ENCODE assay signal across 29 mouse cellular contexts in the genomic region with DNA sequence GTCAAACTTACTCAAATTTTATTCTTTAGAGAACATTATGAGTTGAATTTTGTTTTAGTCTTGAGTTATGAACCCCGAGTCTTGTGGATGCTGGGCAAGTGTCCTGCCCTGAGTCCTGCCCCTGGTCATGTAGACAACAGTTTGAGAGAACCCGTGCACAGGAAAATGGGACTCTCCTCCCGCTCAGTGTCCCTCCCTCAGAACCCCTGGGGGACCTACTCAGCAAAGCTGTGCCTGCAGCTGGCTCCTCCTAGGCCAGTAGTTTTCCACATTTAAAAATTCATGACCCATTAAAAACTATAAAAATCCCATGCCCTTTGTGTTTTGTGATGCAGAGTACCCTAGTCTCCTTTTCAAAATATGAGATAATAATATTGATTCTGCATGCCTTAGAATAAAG. TPM values are rescaled to one million over a fixed set of nuclear protein-coding genes. Genes with fewer than 3 reads are reported as not detected.
DNase-seq lines count a peak whose midpoint lies in the region; ATAC-seq and TF ChIP-seq lines count a peak whose summit lies in the region.
"Had no signal": no experiment of that assay in that cellular context is flagged by ENCODE, and none has a peak within 500 bp of the region (broad histone marks: within the 10 kb centered on the region; RNA-seq: fewer than 3 reads in every experiment).

No protein-coding gene starts in this region.

- no peaks in the 10 kb centered on the region for H3K9me3 ChIP-seq in forebrain, embryonic 10.5 days
- H3K9me3 ChIP-seq in forebrain, postnatal 0 days (ENCODE audit: low read length), result no peaks in the 10 kb centered on the region
- no peaks in the 10 kb centered on the region for H3K9me3 ChIP-seq in midbrain, embryonic 12.5 days
- H3K9me3 ChIP-seq in midbrain, embryonic 11.5 days (ENCODE audit: control insufficient read depth, low read length), result no peaks in the 10 kb centered on the region
- no peaks in the 10 kb centered on the region for H3K9me3 ChIP-seq in hindbrain, postnatal 0 days (ENCODE audit: low read length)
- H3K9me3 ChIP-seq: heart, embryonic 12.5 days; stomach, embryonic 15.5 days had no signal

- no peak for ATAC-seq in forebrain, postnatal 0 days
- ATAC-seq in midbrain, embryonic 12.5 days (ENCODE audit: low FRiP score, low read depth), result no peak
- no peak for ATAC-seq in midbrain, embryonic 11.5 days (ENCODE audit: low FRiP score)
- ATAC-seq in hindbrain, postnatal 0 days, result no peak
- ATAC-seq: activated CD4-positive, CD25-positive, alpha-beta regulatory T cell, adult 4 months; intestine, postnatal 0 days had no signal

- H3K36me3 ChIP-seq in forebrain, embryonic 10.5 days (replicated peaks), result peaks cover 75% of the 10 kb centered on the region
- peaks cover 17% of the 10 kb centered on the region; the same call in 1 of the 2 replicates for H3K36me3 ChIP-seq in forebrain, postnatal 0 days (ENCODE audit: insufficient read depth)
- peaks cover 73% of the 10 kb centered on the region for H3K36me3 ChIP-seq in midbrain, embryonic 12.5 days
- H3K36me3 ChIP-seq in midbrain, embryonic 11.5 days (ENCODE audit: control insufficient read depth, insufficient read depth, low read length), result peaks cover 16% of the 10 kb centered on the region
- peaks cover 8% of the 10 kb centered on the region; the same call in 1 of the 2 replicates for H3K36me3 ChIP-seq in hindbrain, postnatal 0 days (ENCODE audit: insufficient read depth, low read length)

- no peak overlapping the region for H3K9ac ChIP-seq in forebrain, postnatal 0 days
- no peak overlapping the region for H3K9ac ChIP-seq in midbrain, embryonic 12.5 days (replicated peaks)
- no peak overlapping the region; the same call in 1 of the 2 replicates for H3K9ac ChIP-seq in midbrain, embryonic 11.5 days (ENCODE audit: low read length)
- H3K9ac ChIP-seq in hindbrain, postnatal 0 days (replicated peaks; ENCODE audit: low read length), result no peak overlapping the region
- H3K9ac ChIP-seq: heart, embryonic 12.5 days; lung, embryonic 14.5 days; stomach, embryonic 15.5 days had no signal

- peak overlapping the region; percentile 81 for H3K27ac ChIP-seq in forebrain, embryonic 10.5 days
- no peak overlapping the region for H3K27ac ChIP-seq in forebrain, postnatal 0 days (ENCODE audit: low read depth, low read length)
- H3K27ac ChIP-seq in midbrain, embryonic 12.5 days (replicated peaks), result peak overlapping the region; percentile 77
- no peak overlapping the region for H3K27ac ChIP-seq in midbrain, embryonic 11.5 days (ENCODE audit: low read depth, low read length)
- H3K27ac ChIP-seq in hindbrain, postnatal 0 days, result peak overlapping the region; percentile 55; the same call in 1 of the 2 replicates
- H3K27ac ChIP-seq: kidney, postnatal 0 days; stomach, embryonic 15.5 days had no signal

- no peak overlapping the region for H3K4me3 ChIP-seq in forebrain, embryonic 10.5 days
- H3K4me3 ChIP-seq in forebrain, postnatal 0 days (ENCODE audit: low read depth, low read length), result no peak overlapping the region
- no peak overlapping the region for H3K4me3 ChIP-seq in midbrain, embryonic 12.5 days
- H3K4me3 ChIP-seq in midbrain, embryonic 11.5 days (ENCODE audit: low read depth, low read length), result no peak overlapping the region
- H3K4me3 ChIP-seq in hindbrain, postnatal 0 days (ENCODE audit: low read length), result no peak overlapping the region
- H3K4me3 ChIP-seq: heart, embryonic 12.5 days; stomach, embryonic 15.5 days had no signal

- no peak for TF ChIP-seq CTCF in forebrain, postnatal 0 days (IDR thresholded peaks at IDR 0.05; ENCODE audit: low read depth)
- no peak for TF ChIP-seq CTCF in hindbrain, postnatal 0 days (IDR thresholded peaks at IDR 0.05; ENCODE audit: low read depth)

- H3K27me3 ChIP-seq in forebrain, embryonic 10.5 days (ENCODE audit: poor library complexity, severe bottlenecking), result 0 out of 2 replicates have a peak, but pooled peaks cover 3% of the 10 kb centered on the region
- no peaks in the 10 kb centered on the region for H3K27me3 ChIP-seq in forebrain, postnatal 0 days (ENCODE audit: insufficient read depth, low read length)
- H3K27me3 ChIP-seq in midbrain, embryonic 12.5 days, result no peaks in the 10 kb centered on the region
- no peaks in the 10 kb centered on the region for H3K27me3 ChIP-seq in midbrain, embryonic 11.5 days (ENCODE audit: control insufficient read depth, insufficient read depth, low read length)
- H3K27me3 ChIP-seq in hindbrain, postnatal 0 days (ENCODE audit: insufficient read depth, low read length), result no peaks in the 10 kb centered on the region
- H3K27me3 ChIP-seq: heart, embryonic 12.5 days; stomach, embryonic 15.5 days had no signal

- H3K4me2 ChIP-seq in forebrain, postnatal 0 days (ENCODE audit: low read depth), result no peak overlapping the region
- no peak overlapping the region for H3K4me2 ChIP-seq in midbrain, embryonic 12.5 days (replicated peaks)
- H3K4me2 ChIP-seq in midbrain, embryonic 11.5 days, result no peak overlapping the region
- no peak overlapping the region for H3K4me2 ChIP-seq in hindbrain, postnatal 0 days (ENCODE audit: low read depth, low read length)
- H3K4me2 ChIP-seq: heart, embryonic 12.5 days; lung, embryonic 14.5 days; stomach, embryonic 15.5 days had no signal

- H3K4me1 ChIP-seq in forebrain, embryonic 10.5 days, result peaks cover 38% of the 10 kb centered on the region
- H3K4me1 ChIP-seq in forebrain, postnatal 0 days (ENCODE audit: insufficient read depth), result no peaks in the 10 kb centered on the region
- H3K4me1 ChIP-seq in midbrain, embryonic 12.5 days, result peaks cover 25% of the 10 kb centered on the region
- peaks cover 19% of the 10 kb centered on the region for H3K4me1 ChIP-seq in midbrain, embryonic 11.5 days (ENCODE audit: control insufficient read depth, insufficient read depth, low read length)
- H3K4me1 ChIP-seq in hindbrain, postnatal 0 days (ENCODE audit: insufficient read depth, low read length), result 0 out of 2 replicates have a peak, but pooled peaks cover 12% of the 10 kb centered on the region

- no peak for DNase-seq in forebrain, embryonic 10.5 days (ENCODE audit: extremely low spot score, low spot score)
- no peak for DNase-seq in forebrain, postnatal 0 days
- DNase-seq in kidney, adult 11 months, result peak; percentile 35
- DNase-seq in kidney, postnatal 4 days, result no peak
- DNase-seq in midbrain, embryonic 11.5 days (ENCODE audit: low spot score, missing footprints), result no peak
- DNase-seq in hindbrain, postnatal 0 days (ENCODE audit: low spot score), result no peak
- DNase-seq: adrenal gland, adult 8-10 months; cerebellum, adult 11-12 months; cerebellum, postnatal 10 days; gastrocnemius, postnatal 10 days; heart, adult 11 months; heart, postnatal 10 days; lung, embryonic 14.5 days; thymus, postnatal 25 days had no signal

- 65% methylated on average over 3 of the region's 3 CpGs for WGBS in forebrain, embryonic 10.5 days
- 67% methylated on average over 3 of the region's 3 CpGs for WGBS in forebrain, postnatal 0 days
- WGBS in midbrain, embryonic 12.5 days, result 52% methylated on average over 3 of the region's 3 CpGs
- 54% methylated on average over 3 of the region's 3 CpGs for WGBS in midbrain, embryonic 11.5 days
- 38% methylated on average over 3 of the region's 3 CpGs for WGBS in hindbrain, postnatal 0 days

RNA-seq across cellular contexts. Expression of gene Golt1a, which starts 42.5 kb away (rescaled TPM):
- not detected in 2 replicates for polyA plus RNA-seq in forebrain, embryonic 10.5 days (2016; fragmentation: Nextera tagmentation; extraction: Ambion mirVana)
- total RNA-seq in forebrain, postnatal 0 days (2014; rRNA removed), result 0.15 and 0.29 TPM in 2 replicates
- polyA plus RNA-seq in forebrain, postnatal 0 days (2015; fragmentation: Nextera tagmentation; extraction: Ambion mirVana), result 0.19 TPM in 1 of 2 replicates, not detected in the other
- polyA plus RNA-seq in midbrain, embryonic 12.5 days (2016; fragmentation: Nextera tagmentation; extraction: Ambion mirVana), result not detected in 2 replicates
- polyA plus RNA-seq in midbrain, embryonic 11.5 days (2014; fragmentation: Nextera tagmentation; extraction: Ambion mirVana), result not detected in 2 replicates
- total RNA-seq in hindbrain, postnatal 0 days (2014; rRNA removed), result not detected in 2 replicates
- 0.08 TPM in 1 of 2 replicates, not detected in the other for polyA plus RNA-seq in hindbrain, postnatal 0 days (2015; fragmentation: Nextera tagmentation; extraction: Ambion mirVana)
- total RNA-seq: gastrocnemius, postnatal 10 days; heart, postnatal 10 days; layer of hippocampus, adult 18-20 months; layer of hippocampus, postnatal 25 days; megakaryocyte, adult 5-6 weeks; neutrophil, adult 5-6 weeks had no signal
- polyA plus RNA-seq: activated CD4-positive, CD25-positive, alpha-beta regulatory T cell, adult 4 months; embryonic facial prominence, embryonic 11.5 days; forebrain, embryonic 11.5 days; heart, embryonic 12.5 days; limb, embryonic 11.5 days had no signal

RNA-seq across cellular contexts. Expression of gene Kiss1, which starts 54.6 kb away (rescaled TPM):
- not detected in 2 replicates for polyA plus RNA-seq in forebrain, embryonic 10.5 days (2016; fragmentation: Nextera tagmentation; extraction: Ambion mirVana)
- not detected in 2 replicates for total RNA-seq in forebrain, postnatal 0 days (2014; rRNA removed)
- not detected in 2 replicates for polyA plus RNA-seq in forebrain, postnatal 0 days (2015; fragmentation: Nextera tagmentation; extraction: Ambion mirVana)
- not detected in 2 replicates for polyA plus RNA-seq in midbrain, embryonic 12.5 days (2016; fragmentation: Nextera tagmentation; extraction: Ambion mirVana)
- not detected in 2 replicates for polyA plus RNA-seq in midbrain, embryonic 11.5 days (2014; fragmentation: Nextera tagmentation; extraction: Ambion mirVana)
- not detected in 2 replicates for total RNA-seq in hindbrain, postnatal 0 days (2014; rRNA removed)
- 1.4 TPM in 1 of 2 replicates, not detected in the other for polyA plus RNA-seq in hindbrain, postnatal 0 days (2015; fragmentation: Nextera tagmentation; extraction: Ambion mirVana)
- total RNA-seq: adrenal gland, adult 8-10 months; gastrocnemius, postnatal 10 days; heart, postnatal 10 days; layer of hippocampus, adult 18-20 months; layer of hippocampus, postnatal 25 days; left cerebral cortex, postnatal 10 days; liver, adult 2 months; megakaryocyte, adult 5-6 weeks; neutrophil, adult 5-6 weeks had no signal
- polyA plus RNA-seq: activated CD4-positive, CD25-positive, alpha-beta regulatory T cell, adult 4 months; embryonic facial prominence, embryonic 11.5 days; heart, embryonic 12.5 days; intestine, postnatal 0 days; kidney, postnatal 0 days; limb, embryonic 11.5 days; liver, adult 2 months; stomach, embryonic 15.5 days had no signal

Comparison
In these comparisons a context has a peak if more than half of its experiments do, and no peak if none do; other contexts are left out.
1. H3K27ac ChIP-seq: peak in forebrain, embryonic 10.5 days (single experiment), midbrain, embryonic 12.5 days (single experiment) and hindbrain, postnatal 0 days (single experiment); none in forebrain, postnatal 0 days (single experiment) and midbrain, embryonic 11.5 days (single experiment).